Mouse (Mus musculus): ENCODE results near the gene Ripply3. TPM values are rescaled to one million over a fixed set of nuclear protein-coding genes. Genes with fewer than 3 reads are reported as not detected.

Gene Ripply3
- total RNA-seq (2021), result under 1 TPM in 1 of 2 experiments, not detected in 1; 0.23 TPM
- long read RNA-seq, experiment 1, result 0 reads
- long read RNA-seq, experiment 2, result 0 reads

DNA sequence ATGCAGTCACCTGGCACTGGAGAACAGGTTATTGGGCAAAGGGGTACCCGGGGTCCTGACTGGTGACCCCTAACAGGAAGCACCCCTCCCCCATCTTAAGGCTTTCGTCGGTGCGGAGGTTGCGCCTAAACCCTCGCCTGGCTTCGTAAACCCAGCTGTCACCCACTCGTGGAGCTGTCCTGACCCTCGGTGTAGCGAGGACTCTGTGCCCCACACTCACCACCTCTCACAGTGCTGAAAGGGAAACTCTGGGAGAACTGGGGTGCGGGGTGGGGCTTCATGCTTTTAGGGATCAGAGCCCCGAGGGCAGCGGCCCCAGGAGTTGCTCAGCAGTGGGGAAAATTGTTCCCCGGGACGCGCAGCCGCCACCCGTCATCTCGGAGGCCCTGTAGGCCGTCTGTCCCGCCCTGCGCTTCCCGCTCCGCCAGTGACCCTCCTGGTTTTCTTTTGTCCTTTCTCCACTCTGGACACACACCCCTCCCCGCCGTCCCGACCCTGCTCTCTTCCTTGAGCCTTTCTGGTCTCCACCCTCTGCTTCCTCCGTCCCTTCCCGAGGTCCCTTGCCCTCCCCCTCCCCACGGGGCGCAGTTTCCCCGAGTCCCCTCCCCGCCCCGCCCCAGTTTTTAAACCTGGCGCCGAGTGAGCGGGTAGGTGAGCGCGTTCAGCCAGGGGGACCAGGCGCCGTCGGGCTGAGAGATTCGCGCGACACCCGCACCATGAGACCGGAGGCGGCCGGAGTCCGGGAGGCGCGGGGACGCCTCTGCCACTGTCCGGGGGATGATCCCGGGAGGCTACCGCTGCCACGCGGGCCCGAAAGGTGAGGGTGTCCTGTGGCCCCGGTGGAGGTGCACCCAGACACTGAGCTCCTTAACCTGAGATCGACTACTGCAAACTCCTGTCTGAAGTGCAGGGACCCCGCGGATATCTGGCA, at the start of gene Ripply3:
Ripply3 (plus strand) TSS at position 640 of the 931 bp plus-strand sequence.
- DNase-seq (ENCODE audit: low spot score in 2 of 2), result no peak

- no peak for DNase-seq (ENCODE audit: low spot score in 2 of 2)
Measured at GRCm38 (mm10) chr16:94283972-94284371, 44.2 kb upstream of the Ripply3 start.

DNA sequence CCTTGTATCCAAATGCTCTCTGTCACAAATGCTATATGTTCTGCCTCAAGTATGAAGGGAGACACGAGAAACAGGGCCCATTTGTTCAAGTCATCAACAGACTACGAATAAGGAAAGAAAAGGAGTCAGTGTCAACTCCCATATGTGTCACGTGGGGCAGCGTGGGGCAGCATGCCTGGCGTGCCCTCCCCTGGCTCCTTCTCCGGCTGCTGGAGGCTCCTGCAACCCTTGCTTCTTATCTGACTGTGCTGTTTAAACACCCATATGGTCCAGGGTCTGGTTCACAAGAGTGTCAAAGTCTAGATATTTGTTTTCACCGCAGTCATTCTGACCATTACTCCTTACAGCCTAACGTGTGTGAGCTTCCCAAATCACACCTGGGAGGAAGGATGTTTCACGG, 40.4 kb upstream of the Ripply3 start:
- no peak for DNase-seq (ENCODE audit: low spot score in 2 of 2)

DNA sequence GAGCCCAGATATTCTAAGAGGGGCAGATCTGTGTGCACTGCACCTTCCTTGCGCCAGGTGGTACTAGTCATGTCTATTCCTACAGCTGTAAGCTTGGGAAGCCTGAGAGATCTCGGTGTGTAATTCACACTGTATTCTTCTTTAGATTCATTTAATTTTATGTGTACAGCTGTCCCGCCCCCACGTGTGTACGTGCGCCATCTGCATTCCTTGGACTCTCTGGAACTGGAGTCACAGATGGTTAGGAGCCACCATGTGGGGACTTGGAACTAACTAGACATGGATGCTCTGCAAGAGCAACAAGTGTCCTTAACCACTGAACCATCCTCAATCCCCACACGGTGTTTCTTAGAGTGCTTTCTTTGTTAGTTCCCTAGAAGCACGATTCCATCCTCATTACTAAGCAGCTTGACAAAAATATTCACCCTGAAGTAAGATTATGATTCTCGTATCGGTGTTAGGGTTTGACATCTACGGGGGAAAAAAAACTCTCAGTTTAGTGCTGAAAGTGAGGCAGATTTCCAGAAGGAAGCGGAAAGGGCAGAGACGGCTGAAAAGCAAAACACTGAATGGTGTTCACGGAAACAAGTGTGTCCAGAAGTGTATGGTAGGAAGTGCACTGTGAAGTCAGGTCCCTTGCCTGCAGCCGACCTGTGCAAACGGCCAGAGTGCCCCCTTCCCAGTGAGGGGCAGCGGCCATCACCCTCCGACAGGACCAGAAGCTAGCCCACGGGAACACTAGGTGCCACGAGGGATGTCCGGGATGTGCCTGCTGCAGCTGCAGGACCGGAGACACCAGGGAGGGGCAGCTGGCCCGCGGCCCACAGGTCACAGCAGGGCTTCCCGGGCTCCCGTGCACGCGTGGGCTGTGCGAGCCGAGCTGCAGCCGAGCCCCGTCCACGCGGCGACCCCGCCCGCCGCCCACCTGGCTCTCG, 38.8 kb upstream of the Ripply3 start:
- DNase-seq (ENCODE audit: low spot score in 2 of 2), result peak; percentile 80 to 84

DNA sequence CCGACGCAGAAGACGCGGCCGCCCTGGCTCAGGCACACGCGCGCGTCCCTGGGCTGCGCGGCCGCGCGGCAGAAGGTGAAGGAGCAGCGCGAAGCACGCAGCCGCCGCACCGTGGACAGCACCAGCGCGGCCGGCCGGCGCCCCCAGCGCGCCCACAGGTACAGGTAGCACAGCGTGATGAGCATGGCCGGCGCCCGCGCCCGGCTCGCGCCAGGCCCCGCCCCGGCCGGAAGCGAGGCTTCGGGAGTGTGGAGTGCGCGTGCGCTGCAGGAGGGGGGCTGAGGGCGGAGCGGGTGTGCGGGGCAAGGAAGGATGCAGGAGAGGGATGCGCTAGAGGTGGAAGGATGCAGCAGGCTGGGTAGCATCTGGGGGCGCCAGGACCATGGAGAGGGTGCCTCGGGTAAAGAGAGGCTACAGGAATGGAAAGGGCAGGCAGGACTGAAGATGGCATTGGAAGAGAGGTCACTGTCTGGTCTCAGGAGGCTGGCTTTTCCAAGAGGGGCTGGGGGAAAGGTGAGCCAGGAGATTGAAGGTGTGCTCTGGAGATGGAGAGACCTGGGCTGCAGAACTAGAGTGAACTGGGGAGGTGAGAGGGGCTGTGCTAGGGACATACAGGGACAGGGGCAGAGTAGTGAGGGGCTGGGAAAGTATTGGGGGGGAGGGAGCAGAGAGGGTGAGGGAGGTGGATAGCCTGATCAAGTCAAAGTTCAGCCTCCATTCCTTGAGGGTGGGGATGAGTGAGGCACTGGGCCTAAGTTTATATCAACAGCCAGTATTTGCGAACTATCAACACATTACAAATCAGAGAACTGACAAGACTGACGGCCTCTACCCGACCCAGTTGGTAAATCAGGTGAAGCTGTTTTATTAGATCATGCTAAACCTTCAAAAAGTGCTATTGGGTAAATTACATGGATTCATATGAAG, 37.9 kb upstream of the Ripply3 start:
- DNase-seq (ENCODE audit: low spot score in 2 of 2), result peak; percentile 75 to 78

GRCm38 (mm10) chr16:94291141-94291540, 37.1 kb upstream of the Ripply3 start:
- no peak for DNase-seq (ENCODE audit: low spot score in 2 of 2)

DNA sequence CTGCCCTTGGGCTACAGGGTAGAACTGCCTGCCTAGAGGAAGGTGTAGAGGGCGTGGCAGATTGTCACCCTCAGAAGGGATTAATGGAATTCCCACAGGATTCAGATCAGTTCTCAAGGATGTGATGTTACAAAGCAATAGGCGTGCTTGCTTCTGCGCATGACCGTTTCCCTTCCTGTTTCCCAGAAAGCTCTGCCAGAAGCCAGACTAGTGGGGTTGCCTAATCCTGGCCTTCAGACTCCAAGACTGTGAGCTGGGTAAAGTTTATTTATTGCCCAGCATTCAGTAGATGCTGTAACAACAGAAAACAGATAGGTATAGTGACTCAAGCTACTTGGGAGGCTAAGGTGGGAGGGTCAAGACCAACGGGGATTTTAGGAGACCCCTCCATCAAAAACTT, 30.1 kb upstream of the Ripply3 start:
- DNase-seq (ENCODE audit: low spot score in 2 of 2), result no peak

GRCm38 (mm10) chr16:94299210-94299609, 29.0 kb upstream of the Ripply3 start:
- DNase-seq (ENCODE audit: low spot score in 2 of 2), result no peak

- no peak for DNase-seq (ENCODE audit: low spot score in 2 of 2)
Measured at GRCm38 (mm10) chr16:94301194-94301593, 27.0 kb upstream of the Ripply3 start.

DNA sequence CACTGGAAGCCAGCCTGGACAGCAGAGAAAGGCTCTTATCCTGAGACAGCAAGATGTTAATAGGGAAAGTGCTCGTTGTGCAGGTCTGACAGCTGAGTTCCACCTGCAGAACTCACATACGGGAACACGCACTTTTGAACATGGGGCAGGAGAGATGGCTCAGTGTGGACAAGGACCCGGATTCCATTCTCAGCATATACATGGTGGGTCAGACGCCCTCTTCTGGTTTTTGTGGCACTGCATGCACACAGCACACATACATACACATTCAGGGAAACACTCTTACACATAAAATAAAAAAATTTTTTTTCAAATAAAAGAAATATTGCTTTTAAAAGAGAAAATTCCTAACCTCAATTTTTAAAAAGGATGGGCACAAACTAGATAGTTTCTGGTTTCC, 26.5 kb upstream of the Ripply3 start:
- DNase-seq (ENCODE audit: low spot score in 2 of 2), result no peak

DNA sequence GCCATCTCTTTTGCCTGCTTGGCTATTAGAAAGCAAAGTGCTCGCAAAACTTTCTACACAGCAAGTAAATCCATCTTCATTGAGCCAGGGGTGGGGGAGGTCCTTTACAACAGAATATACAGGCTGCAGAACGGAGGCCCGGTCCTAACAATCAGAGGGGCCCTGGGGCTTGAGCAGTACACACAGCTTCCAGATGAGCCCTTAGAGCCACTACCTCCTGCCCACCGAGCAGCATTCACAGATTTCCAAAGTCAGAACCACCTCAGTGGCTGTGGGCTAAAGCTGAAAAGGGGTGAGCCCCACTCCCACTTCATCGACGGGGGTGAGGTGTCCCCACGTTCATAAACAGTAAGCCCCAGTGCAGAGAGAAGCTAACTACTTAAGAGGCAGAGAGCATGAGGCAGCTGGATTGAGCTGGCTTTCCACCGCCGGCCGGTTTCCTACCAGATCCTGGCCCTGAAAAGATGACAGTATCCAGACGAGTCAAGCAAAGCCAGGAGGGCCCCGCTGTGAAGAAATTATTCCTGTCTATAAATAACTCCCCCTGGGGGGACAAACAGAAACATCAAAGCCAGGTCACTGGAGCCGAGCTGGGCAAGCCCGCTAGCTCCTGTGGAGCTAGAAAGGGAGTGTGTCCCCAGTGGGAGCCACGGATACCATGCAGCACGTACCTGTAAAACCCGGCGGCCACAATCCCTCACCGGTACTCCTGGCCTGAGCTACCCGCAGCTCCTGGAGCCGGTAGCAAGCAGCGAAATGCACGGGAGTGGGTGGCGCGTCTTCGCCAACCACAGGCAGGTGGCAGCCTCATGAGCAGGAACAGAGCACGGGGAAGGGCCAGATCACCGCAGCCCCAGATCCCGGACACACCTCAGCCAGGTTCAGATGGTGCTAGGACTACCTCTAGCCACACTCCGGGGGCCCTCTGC, 25.7 kb upstream of the Ripply3 start:
- DNase-seq (ENCODE audit: low spot score in 2 of 2), result peak; percentile 48 to 71

- no peak for DNase-seq (ENCODE audit: low spot score in 2 of 2)
Measured at GRCm38 (mm10) chr16:94303203-94303535, 25.1 kb upstream of the Ripply3 start.

DNA sequence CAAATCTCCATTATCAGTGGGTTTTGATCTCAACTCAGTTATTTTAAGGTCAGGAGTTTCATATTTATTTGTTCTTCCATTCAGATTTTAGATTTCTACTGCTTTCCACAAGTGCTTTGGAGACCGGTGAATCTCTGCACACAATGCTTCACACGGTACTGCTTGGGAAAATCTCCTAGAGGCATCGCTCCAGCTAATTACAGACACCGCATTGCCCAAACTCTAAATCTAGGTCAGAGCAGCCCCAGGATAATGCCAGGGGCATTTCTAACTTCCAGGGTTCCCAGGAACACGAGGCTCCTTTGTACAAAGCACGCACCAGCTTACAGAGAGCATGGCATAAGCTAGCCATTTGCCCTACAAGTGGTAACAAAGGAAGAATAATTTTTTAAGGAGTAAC, 20.7 kb upstream of the Ripply3 start:
- DNase-seq (ENCODE audit: low spot score in 2 of 2), result no peak

DNA sequence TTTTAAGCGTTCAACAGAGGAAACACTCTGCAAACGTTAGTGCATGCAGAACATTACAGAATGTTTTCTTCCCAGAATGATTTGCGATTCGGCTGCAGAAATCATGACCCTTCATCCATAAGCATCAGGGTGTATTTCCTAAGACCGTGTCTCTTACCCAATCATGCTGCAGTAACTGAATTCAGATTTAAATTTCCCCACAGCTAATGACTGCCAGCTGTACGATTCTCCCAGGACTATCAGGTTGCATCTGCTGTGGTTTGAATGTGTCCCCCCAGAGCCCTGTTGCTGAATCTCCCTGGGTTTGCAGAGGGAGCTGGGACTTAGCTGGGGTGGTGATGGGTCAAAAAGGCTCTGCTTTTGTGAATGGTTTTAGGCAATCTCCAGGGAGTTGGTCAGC, 20.3 kb upstream of the Ripply3 start:
- DNase-seq (ENCODE audit: low spot score in 2 of 2), result no peak

GRCm38 (mm10) chr16:94309025-94309424, 19.2 kb upstream of the Ripply3 start:
- no peak for DNase-seq (ENCODE audit: low spot score in 2 of 2)

DNA sequence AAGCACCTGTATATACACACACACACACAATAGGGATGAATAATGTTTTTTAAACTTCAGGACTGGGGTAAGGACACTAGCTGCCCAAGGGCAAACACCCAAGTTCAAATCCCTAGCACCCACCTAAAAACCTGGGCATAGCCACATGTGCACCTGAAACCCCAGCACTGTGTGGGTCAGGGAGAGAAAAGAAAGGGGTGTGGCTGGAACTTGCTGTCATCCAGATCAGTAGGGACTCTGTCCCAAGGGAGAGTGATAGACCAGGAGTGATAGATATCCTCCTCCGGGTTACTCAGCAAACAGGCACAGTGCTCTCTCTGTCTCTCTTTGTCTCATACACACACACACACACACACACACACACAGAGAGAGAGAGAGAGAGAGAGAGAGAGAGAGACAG, 16.8 kb upstream of the Ripply3 start:
- DNase-seq (ENCODE audit: low spot score in 2 of 2), result no peak

GRCm38 (mm10) chr16:94311931-94312330, 16.3 kb upstream of the Ripply3 start:
- no peak for DNase-seq (ENCODE audit: low spot score in 2 of 2)

DNA sequence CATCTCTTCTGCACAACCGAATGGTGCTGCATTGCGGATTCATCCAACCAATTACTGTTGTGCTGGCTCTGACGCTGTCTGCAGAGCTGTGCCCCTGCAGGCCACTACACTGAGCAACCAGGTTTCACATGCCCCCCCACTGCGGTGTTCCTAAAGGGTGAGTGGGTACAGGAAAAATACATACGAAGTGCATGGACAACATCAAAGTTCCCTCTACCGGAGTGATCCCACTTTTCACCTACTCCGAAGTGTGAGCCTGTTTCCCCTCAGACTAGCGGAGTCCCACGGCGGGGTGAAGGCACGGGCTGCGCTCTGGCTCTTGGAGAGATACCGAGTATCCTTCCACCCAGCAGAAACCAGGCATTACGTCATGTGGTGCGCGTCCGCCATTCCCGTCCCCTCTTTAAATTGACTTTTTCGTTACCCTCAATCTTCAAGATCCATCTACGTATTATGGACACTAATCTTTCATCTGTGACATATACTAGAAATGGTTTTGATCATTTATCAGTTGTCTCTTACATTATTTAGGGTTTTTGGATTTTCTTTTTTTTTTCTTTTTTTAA, 15.5 kb upstream of the Ripply3 start:
- peak; percentile 84 to 85 for DNase-seq (ENCODE audit: low spot score in 2 of 2)

Measured in left cerebral cortex, adult 18-20 months (tissue).